Mouse (Mus musculus): ENCODE data around the gene Rcvrn.

DNA sequence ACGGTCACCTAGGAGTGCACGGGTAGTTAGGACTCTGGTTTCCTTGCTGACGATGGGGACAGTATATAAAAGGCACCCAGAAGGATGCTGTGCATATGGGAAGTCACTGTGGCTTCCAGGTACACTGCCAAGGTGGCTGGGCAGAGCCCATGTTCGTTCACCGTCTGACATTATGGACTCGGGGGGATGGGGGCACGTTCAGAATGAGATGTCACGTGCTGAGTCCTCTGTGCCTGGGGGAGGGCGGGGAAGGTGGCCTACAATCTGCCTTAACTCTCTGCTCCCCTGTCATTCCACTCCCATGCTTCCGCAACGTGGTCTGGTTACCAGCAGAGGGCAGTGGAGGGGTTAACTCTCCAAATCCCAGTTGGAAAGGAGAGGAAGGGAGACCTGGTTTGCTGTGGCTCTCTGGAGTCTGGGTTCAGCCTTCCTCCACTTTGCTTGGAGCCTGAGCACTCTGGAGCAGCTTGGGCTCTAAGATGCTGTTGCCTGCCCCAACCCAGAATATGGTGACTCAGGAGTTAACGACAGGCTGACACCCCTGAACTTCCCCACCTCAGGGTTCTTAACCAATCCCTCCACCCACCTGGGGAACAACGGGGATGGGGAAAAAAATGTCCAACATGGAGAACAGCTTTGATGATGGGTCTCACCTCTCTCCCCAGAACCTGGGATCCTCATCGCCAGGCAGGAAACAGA lies 42.8 kb upstream of the Rcvrn start:
- TF ChIP-seq POLR2A (IDR thresholded peaks at IDR 0.05; ENCODE audit: borderline replicate concordance, control insufficient read depth, low read depth, low read length) (no peak), CTCF (IDR thresholded peaks at IDR 0.05; ENCODE audit: control insufficient read depth, insufficient read depth, low read length) (peak; percentile 50; the same call in 1 of the 2 replicates)
